Mouse (Mus musculus) spleen, adult 2 months (tissue): ENCODE measurements around the gene Mras.

Experiments used
- CTCF ChIP-seq: fragments of 200-500 bp; IDR thresholded peaks from 2 replicates; pipeline ENCODE4 v1.5.1; 2011; ENCODE audit warnings: mild to moderate bottlenecking, inconsistent platforms; ENCODE audit not compliant: insufficient read depth, insufficient read length, insufficient replicate concordance; ENCODE audit errors: extremely low read depth
- POLR2A ChIP-seq: fragments of 200-500 bp; IDR thresholded peaks from 2 replicates; pipeline ENCODE4 v1.6.1; 2011; ENCODE audit warnings: low read depth, low read length, inconsistent platforms

GRCm38 (mm10) chr9:99341600-99341999, 95.6 kb downstream of the Mras start:
- no peak for TF ChIP-seq CTCF
- TF ChIP-seq POLR2A = no peak
